Mouse (Mus musculus) heart, adult 9 months (tissue): Measurements from ENCODE around the gene Gm11639.

Source experiments
- DNase-seq, 2 experiments: peaks; one replicate each; pipeline ENCODE4 v3.0.0; 2022; ENCODE audit warnings: low spot score in 2 of 2

Gene Gm11639

GRCm38 (mm10) chr11:105153068-105153833 lies 467.7 kb downstream of the Gm11639 start:
- peak; percentile 10 to 14 for DNase-seq

- no peak for DNase-seq
Observed at GRCm38 (mm10) chr11:105155915-105156314, 470.4 kb downstream of the Gm11639 start.

- DNase-seq, result peak in 1 of 2 experiments; percentile 14
Observed at GRCm38 (mm10) chr11:105156748-105157267, 471.3 kb downstream of the Gm11639 start.

- DNase-seq, result no peak
Observed at GRCm38 (mm10) chr11:105158047-105158446, 472.5 kb downstream of the Gm11639 start.

GRCm38 (mm10) chr11:105159673-105160360 lies 474.3 kb downstream of the Gm11639 start:
- DNase-seq, result no peak

GRCm38 (mm10) chr11:105161411-105161810 lies 475.9 kb downstream of the Gm11639 start:
- no peak for DNase-seq

- no peak for DNase-seq
Observed at GRCm38 (mm10) chr11:105164516-105165510, 479.3 kb downstream of the Gm11639 start.

GRCm38 (mm10) chr11:105166780-105167179 lies 481.3 kb downstream of the Gm11639 start:
- DNase-seq, result no peak
